Mouse (Mus musculus) monocyte, adult 59 days (primary cell): ENCODE measurements around the gene Lrp8. TPM values are rescaled to one million over a fixed set of nuclear protein-coding genes. Genes with fewer than 3 reads are reported as not detected.

Experiments
- total RNA-seq, 2 experiments: library from RNA; stranded (reverse); gene quantifications; one replicate each; pipeline ENCODE4 v1.2.4; 2023

Gene Lrp8
- 1 to 10 TPM; 5.7 to 6.4 TPM for total RNA-seq

DNA sequence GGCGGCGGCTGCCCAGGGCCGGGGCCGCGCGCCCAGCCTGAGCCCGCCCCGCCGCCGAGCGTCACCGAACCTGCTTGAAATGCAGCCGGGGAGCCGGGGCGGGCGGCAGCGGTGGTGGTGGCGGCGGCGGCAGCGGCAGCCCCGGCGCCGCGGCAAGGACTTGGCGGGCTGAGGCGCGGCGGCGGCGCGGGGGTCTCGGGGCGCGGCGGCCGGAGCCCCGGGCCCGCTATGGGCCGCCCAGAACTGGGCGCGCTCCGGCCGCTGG is at the start of gene Lrp8:
TSS of gene Lrp8 (plus strand) at position 77 of the 265 bp plus-strand sequence.

DNA sequence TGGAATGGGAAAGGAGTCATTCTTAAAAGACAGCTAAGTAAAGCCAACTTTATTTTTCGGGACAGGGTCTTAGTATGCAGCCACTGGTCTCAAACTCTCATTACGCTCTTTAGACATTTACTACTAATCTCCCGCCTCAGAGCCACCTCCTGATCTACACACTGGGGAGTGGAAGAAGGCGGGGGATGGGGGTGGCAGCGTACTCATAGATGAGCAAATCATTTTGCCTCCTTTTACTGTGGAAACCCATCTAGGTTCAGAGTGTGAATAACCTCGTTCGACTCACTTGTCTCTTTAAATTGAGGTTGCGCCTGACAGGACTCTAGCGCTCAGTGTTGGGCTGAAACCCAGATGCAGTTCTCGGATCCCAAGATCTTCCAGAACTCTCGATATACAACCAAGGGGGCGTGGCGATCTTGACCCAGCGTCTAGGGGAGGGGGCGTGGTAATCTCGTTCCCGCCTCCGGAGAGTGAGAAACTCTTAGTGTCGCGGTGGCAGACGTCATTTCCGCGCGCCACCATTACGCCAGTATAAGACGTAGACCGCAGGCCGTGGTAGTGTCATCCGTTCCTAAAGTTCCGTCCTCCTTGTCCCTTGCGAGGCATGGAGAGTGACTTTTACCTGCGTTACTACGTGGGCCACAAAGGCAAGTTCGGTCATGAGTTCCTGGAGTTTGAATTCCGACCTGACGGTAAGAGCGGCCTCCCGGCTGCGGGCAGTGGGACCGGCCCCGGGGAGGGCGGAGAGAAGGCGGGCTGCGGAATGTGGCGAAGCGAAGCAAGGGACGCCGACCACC is 77.4 kb downstream of the Lrp8 start, which contains the start of gene Magoh:
TSS of gene Magoh (plus strand) at position 502 of the 797 bp plus-strand sequence.

DNA sequence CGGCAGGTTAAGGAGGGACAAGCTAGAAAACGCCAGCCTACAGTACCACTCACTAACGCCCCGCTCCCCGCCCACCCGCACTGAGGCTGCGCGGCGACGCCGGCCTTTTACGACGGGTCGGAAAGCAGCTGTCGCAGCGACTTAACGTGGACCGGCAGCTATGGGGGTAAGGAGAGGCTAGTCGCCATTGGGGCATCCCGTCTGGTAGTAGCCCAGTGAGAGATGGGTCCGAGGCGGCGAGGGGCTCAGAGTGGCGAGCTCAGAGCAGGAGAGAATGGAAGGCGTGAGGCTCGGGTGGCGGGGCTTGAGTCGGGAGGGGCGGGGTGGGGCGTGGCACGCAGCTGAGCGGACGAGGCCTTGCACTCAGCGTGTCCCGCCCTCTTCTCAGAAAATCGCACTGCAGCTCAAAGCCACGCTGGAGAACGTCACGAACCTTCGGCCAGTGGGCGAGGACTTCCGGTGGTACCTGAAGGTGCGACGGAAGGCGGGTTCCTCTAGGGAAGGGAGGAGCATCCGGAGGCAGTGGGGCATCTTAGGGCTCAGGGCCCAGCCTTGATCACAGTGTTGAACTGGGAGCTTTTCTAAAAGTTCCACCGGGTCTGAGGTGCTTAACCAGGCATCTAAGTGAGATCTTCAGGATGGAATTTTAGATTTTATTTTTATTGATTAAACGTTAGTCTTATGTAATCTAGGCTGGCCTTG is 87.8 kb downstream of the Lrp8 start, which contains the start of gene 0610037L13Rik:
TSS of gene 0610037L13Rik (plus strand) at position 83 of the 702 bp plus-strand sequence.

DNA sequence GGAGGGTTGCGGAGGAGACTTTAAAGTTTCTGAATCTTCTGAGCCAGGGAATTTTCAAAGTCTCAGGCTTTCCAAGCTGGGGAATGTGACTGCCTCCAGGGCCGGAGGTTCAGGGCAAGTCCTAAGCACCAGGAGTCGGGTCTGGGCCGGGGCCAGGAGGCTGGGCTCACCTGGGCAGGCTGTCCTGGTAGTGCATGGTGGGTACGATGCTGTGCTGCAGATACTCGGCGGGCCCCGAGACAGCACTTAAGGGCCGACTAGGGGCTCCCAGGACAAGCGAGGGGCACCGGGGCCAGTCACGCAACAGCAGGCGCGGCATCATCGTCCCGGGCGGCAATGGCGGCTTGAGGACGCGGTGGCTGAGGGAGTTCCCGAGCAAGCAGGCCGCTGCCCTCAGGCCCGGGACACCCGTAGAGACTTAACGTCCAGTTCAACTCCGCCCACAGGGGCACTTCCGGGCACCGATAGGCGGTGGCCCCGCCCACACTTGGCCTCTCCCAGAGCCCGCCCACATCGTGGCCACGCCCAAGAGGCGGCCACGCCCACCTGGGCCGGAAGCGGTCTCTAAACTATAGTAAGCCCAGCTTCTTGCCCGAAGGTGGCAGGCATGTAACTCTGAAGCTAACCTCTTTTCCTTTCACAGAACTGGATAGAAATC is 121.2 kb downstream of the Lrp8 start, which contains the start of gene Cpt2:
TSS of gene Cpt2 (minus strand) at position 466 of the 658 bp plus-strand sequence.

Other genes starting within 250 kb of the Lrp8 start
- 1 to 10 TPM in 1 of 2 experiments, under 1 TPM in 1; 0.60 to 1.3 TPM for gene Dmrtb1, start 118.0 kb upstream of the Lrp8 start, total RNA-seq
- 10 to 100 TPM; 54.0 to 63.0 TPM for gene Magoh, start 77.5 kb downstream of the Lrp8 start, total RNA-seq
- 10 to 100 TPM; 26.5 to 27.1 TPM for gene 0610037L13Rik, start 87.6 kb downstream of the Lrp8 start, total RNA-seq
- gene Cpt2, start 121.3 kb downstream of the Lrp8 start, total RNA-seq = 10 to 100 TPM; 13.3 to 13.4 TPM
- gene Slc1a7, start 166.1 kb downstream of the Lrp8 start, total RNA-seq = not detected